Mouse (Mus musculus): ENCODE data around the gene Slc4a1. TPM values are rescaled to one million over a fixed set of nuclear protein-coding genes. Genes with fewer than 3 reads are reported as not detected.

Gene Slc4a1
- total RNA-seq, 2 experiments from 2014 or later: 22.7 to 23.0 TPM

- intact Hi-C loops (cut with DNase I): no loop called here
- DNase-seq: no peak
Observed at GRCm38 (mm10) chr11:102356190-102356589, 9.8 kb downstream of the Slc4a1 start.

- DNase-seq: no peak
- intact Hi-C loops (cut with DNase I): no loop called here
Observed at GRCm38 (mm10) chr11:102355501-102355900, 10.5 kb downstream of the Slc4a1 start.

GRCm38 (mm10) chr11:102353021-102353431, 13.0 kb downstream of the Slc4a1 start:
- intact Hi-C loops (cut with DNase I): no loop called here
- DNase-seq: no peak

GRCm38 (mm10) chr11:102352378-102352777, 13.6 kb downstream of the Slc4a1 start:
- no peak for DNase-seq
- intact Hi-C loops (cut with DNase I): no loop called here

GRCm38 (mm10) chr11:102350981-102351523, 15.0 kb downstream of the Slc4a1 start:
- intact Hi-C loops (cut with DNase I): no loop called here
- DNase-seq: no peak

- intact Hi-C loops (cut with DNase I): no loop called here
- no peak for DNase-seq
Observed at GRCm38 (mm10) chr11:102350416-102350815, 15.6 kb downstream of the Slc4a1 start.

GRCm38 (mm10) chr11:102349189-102349954, 16.6 kb downstream of the Slc4a1 start:
- intact Hi-C loops (cut with DNase I): no loop called here
- DNase-seq: no peak

- intact Hi-C loops (cut with DNase I): no loop called here
- no peak for DNase-seq
Observed at GRCm38 (mm10) chr11:102348771-102349170, 17.2 kb downstream of the Slc4a1 start.

GRCm38 (mm10) chr11:102348101-102348585, 17.9 kb downstream of the Slc4a1 start:
- intact Hi-C loops (cut with DNase I): no loop called here
- no peak for DNase-seq

- DNase-seq: no peak
- intact Hi-C loops (cut with DNase I): no loop called here
Observed at GRCm38 (mm10) chr11:102347683-102348082, 18.3 kb downstream of the Slc4a1 start.

- intact Hi-C loops (cut with DNase I): no loop called here
- DNase-seq: no peak
Observed at GRCm38 (mm10) chr11:102346926-102347325, 19.1 kb downstream of the Slc4a1 start.

- DNase-seq: no peak
- intact Hi-C loops (cut with DNase I): no loop called here
Observed at GRCm38 (mm10) chr11:102344458-102344857, 21.5 kb downstream of the Slc4a1 start.

- no peak for DNase-seq
- intact Hi-C loops (cut with DNase I): no loop called here
Observed at GRCm38 (mm10) chr11:102342742-102343141, 23.3 kb downstream of the Slc4a1 start.

- intact Hi-C loops (cut with DNase I): no loop called here
- DNase-seq: no peak
Observed at GRCm38 (mm10) chr11:102341101-102341500, 24.9 kb downstream of the Slc4a1 start.

- intact Hi-C loops (cut with DNase I): no loop called here
- no peak for DNase-seq
Observed at GRCm38 (mm10) chr11:102339624-102340023, 26.4 kb downstream of the Slc4a1 start.

- peak; percentile 29 to 32 for DNase-seq
- intact Hi-C loops (cut with DNase I): no loop called here
Observed at GRCm38 (mm10) chr11:102339195-102339594, 26.8 kb downstream of the Slc4a1 start.

- DNase-seq: peak; percentile 85 to 87
- intact Hi-C loops (cut with DNase I): no loop called here
Observed at GRCm38 (mm10) chr11:102338561-102338960, 27.4 kb downstream of the Slc4a1 start.

GRCm38 (mm10) chr11:102337921-102338320, 28.1 kb downstream of the Slc4a1 start:
- intact Hi-C loops (cut with DNase I): no loop called here
- no peak for DNase-seq

- intact Hi-C loops (cut with DNase I): no loop called here
- DNase-seq: no peak
Observed at GRCm38 (mm10) chr11:102336191-102336590, 29.8 kb downstream of the Slc4a1 start.

- intact Hi-C loops (cut with DNase I): loop anchor here (2.0 kb wide), 1 partner anchor 14 kb away; no protein-coding TSS in a partner anchor
- DNase-seq: peak; percentile 43 to 68
Observed at GRCm38 (mm10) chr11:102334973-102335700, 30.9 kb downstream of the Slc4a1 start.

- DNase-seq: no peak
- intact Hi-C loops (cut with DNase I): loop anchor here (2.0 kb wide), 1 partner anchor 13 kb away; no protein-coding TSS in a partner anchor
Observed at GRCm38 (mm10) chr11:102334010-102334409, 32.0 kb downstream of the Slc4a1 start.
